Mouse (Mus musculus) liver, embryonic 12.5 days (tissue): Measurements from ENCODE around the gene Myl3. TPM values are rescaled to one million over a fixed set of nuclear protein-coding genes. Genes with fewer than 3 reads are reported as not detected.

ENCODE experiments used
- ATAC-seq: fragments of 200-750 bp; cut with Nextera tagmentation; 2 replicates; pipeline ENCODE4 v1.8.0; 2017; ENCODE audit warnings: moderate number of reproducible peaks, mild to moderate bottlenecking, moderate library complexity
- H3K27ac ChIP-seq: fragments of 300-500 bp; sonication (generic); 2 replicates; pipeline ENCODE4 v1.5.1; 2016; ENCODE audit warnings: mild to moderate bottlenecking
- H3K27me3 ChIP-seq: fragments of 300-500 bp; sonication (generic); replicated peaks from 2 replicates; pipeline ENCODE4 v1.6.1; 2016; ENCODE audit warnings: mild to moderate bottlenecking, moderate library complexity
- H3K36me3 ChIP-seq: fragments of 300-500 bp; sonication (generic); 2 replicates; pipeline ENCODE4 v1.6.1; 2016; ENCODE audit warnings: mild to moderate bottlenecking, moderate library complexity
- H3K4me1 ChIP-seq: fragments of 300-500 bp; sonication (generic); 2 replicates; pipeline ENCODE4 v1.6.1; 2016
- H3K4me2 ChIP-seq: fragments of 300-500 bp; sonication (generic); 2 replicates; pipeline ENCODE4 v1.6.1; 2016; ENCODE audit warnings: mild to moderate bottlenecking, moderate library complexity
- H3K4me3 ChIP-seq: fragments of 300-500 bp; sonication (generic); 2 replicates; pipeline ENCODE4 v1.5.1; 2016; ENCODE audit warnings: mild to moderate bottlenecking, moderate library complexity
- H3K9ac ChIP-seq: fragments of 300-500 bp; sonication (generic); 2 replicates; pipeline ENCODE4 v1.6.1; 2016; ENCODE audit warnings: mild to moderate bottlenecking, moderate library complexity
- H3K9me3 ChIP-seq: fragments of 300-500 bp; sonication (generic); replicated peaks from 2 replicates; pipeline ENCODE4 v1.6.1; 2016; ENCODE audit warnings: mild to moderate bottlenecking, moderate library complexity
- WGBS: fragments of 180-500 bp; shearing (Covaris S2); methylation state at CpG from one replicate; pipeline ENCODE4 v1.1.7; 2016; ENCODE audit not compliant: insufficient replicate concordance; 5-methylcytosine and 5-hydroxymethylcytosine counted together
- polyA plus RNA-seq: library from polyadenylated mRNA; unstranded; fragments of >200 nt; fragmentation: Nextera tagmentation; extraction: Ambion mirVana; gene quantifications from 2 replicates; pipeline ENCODE4 v1.2.1, GENCODE M21; 2016

Gene Myl3
- polyA plus RNA-seq, 1 experiment from 2014 or later, result 0.48 TPM

DNA sequence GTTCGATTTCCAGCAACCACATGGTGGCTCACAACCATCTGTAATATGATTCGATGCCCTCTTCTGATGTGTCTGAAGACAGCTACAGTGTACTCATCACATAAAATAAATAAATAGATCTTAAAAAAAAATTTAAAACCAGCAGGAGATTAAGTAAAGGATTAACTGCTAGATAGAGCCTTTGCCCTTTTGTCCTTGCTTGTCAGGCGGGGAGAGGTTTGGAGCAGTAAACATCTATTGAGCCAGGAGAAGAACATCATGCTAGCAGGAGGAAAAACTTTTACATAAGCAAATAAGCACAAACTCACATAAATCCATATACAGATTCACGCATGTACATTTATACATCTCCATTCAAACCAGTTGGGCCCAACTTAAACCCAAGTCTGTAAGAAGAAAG is 29.1 kb upstream of the Myl3 start:
- no peak overlapping the region for H3K27ac ChIP-seq
- peaks cover 56% of the 10 kb centered on the region for H3K36me3 ChIP-seq
- WGBS, result 87% methylated on average over 4 of the region's 4 CpGs
- no peak overlapping the region for H3K4me3 ChIP-seq
- H3K4me2 ChIP-seq, result no peak overlapping the region
- no peak overlapping the region for H3K9ac ChIP-seq
- H3K9me3 ChIP-seq, result no peaks in the 10 kb centered on the region
- peaks cover 15% of the 10 kb centered on the region for H3K4me1 ChIP-seq
- ATAC-seq, result no peak
- H3K27me3 ChIP-seq, result no peaks in the 10 kb centered on the region

DNA sequence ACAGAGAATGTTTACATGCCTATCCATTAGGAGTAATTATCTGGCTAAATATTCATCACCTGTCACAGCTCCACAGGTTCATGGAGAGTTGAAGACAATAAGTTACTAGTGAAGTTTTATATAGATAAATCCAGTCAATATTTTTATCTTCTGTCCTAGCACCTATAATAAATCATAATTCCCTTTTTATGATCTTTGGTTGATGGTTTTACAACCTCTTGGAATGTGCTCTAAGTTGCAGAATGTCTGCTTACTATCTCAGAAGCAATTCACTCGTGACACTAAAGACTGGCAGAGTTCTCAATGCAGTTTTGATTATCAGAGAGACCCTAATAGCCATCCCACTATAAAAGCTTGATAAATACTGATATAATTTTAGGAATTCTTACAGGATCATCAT is 28.3 kb upstream of the Myl3 start:
- no peaks in the 10 kb centered on the region for H3K9me3 ChIP-seq
- no peak overlapping the region for H3K4me3 ChIP-seq
- H3K27ac ChIP-seq, result no peak overlapping the region
- H3K27me3 ChIP-seq, result no peaks in the 10 kb centered on the region
- peaks cover 15% of the 10 kb centered on the region for H3K4me1 ChIP-seq
- H3K4me2 ChIP-seq, result no peak overlapping the region
- H3K36me3 ChIP-seq, result peaks cover 49% of the 10 kb centered on the region
- no peak overlapping the region for H3K9ac ChIP-seq
- ATAC-seq, result no peak
- 64% methylated on average over 1 of the region's 1 CpGs for WGBS

DNA sequence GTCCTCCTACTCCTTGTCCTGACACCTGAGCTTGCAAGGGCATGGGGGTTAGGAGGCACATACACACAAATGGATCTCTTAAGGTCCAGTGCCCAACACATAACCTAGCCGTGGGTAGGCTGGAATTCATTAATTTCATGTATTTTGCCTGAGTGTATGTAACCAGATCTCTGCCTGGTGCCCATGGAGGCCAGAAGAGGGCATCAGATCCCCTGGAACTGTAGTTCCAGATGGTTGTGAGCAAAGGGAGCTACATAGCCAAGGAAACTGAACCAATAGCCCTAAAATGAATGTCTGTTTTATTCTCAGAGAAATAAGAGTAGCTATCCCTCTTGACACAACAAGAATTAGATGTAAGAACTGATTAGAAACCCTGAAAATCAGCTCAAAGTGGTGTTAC is 26.2 kb upstream of the Myl3 start:
- Histone ChIP-seq H3K4me3 (no peak overlapping the region), H3K27me3 (no peaks in the 10 kb centered on the region), H3K27ac (no peak overlapping the region), H3K9me3 (no peaks in the 10 kb centered on the region), H3K36me3 (peaks cover 43% of the 10 kb centered on the region), H3K4me1 (peaks cover 2% of the 10 kb centered on the region; the same call in 1 of the 2 replicates), H3K4me2 (no peak overlapping the region), H3K9ac (no peak overlapping the region)
- 69% methylated on average over 1 of the region's 1 CpGs for WGBS
- ATAC-seq, result no peak

DNA sequence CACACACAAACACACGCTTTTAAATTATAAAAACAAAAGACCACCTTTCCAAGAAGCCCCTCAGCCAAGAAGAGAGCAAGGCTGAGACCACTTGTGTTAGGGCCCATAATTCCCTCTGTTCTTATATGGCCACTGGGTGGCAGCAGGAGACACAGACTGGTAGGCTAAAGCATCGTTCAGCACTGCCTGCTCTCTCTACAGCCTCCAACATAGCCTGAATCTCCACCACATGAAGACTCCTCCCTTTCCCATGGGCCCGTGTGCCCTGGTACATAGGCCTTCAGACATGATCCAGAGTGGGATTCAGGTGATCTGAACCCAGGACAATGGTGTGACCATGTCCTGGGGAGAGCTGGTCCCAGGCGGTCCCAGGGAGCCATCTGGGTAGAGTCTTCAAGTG is 24.9 kb upstream of the Myl3 start:
- H3K36me3 ChIP-seq, result peaks cover 30% of the 10 kb centered on the region
- H3K4me3 ChIP-seq, result no peak overlapping the region
- H3K9me3 ChIP-seq, result no peaks in the 10 kb centered on the region
- H3K27ac ChIP-seq, result no peak overlapping the region
- no peak overlapping the region for H3K9ac ChIP-seq
- H3K4me2 ChIP-seq, result no peak overlapping the region
- H3K27me3 ChIP-seq, result no peaks in the 10 kb centered on the region
- peak; percentile 31; the same call in 1 of the 2 replicates for ATAC-seq
- no peaks in the 10 kb centered on the region for H3K4me1 ChIP-seq
- 30% methylated on average over 4 of the region's 4 CpGs for WGBS

DNA sequence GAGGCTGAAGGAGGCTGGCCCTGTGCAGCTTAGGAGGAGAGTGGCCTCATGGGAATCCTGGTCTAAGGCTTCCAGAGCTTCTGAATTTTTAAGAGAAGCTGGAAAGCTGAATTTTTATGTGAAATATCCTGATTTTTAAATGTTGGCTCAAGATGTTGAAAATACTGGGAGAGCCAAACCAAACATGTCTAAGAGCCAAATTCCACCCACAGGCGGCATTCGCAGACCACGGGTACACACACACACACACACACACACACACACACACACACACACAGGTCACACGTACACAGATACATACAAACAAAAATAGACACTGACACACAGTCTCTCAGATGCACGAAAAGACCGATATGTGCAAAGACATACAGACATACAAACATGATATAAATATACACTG is 23.6 kb upstream of the Myl3 start:
- H3K9ac ChIP-seq, result no peak overlapping the region
- peaks cover 17% of the 10 kb centered on the region for H3K36me3 ChIP-seq
- H3K9me3 ChIP-seq, result no peaks in the 10 kb centered on the region
- WGBS, result 89% methylated on average over 6 of the region's 6 CpGs
- H3K4me2 ChIP-seq, result no peak overlapping the region
- H3K4me3 ChIP-seq, result no peak overlapping the region
- H3K4me1 ChIP-seq, result no peaks in the 10 kb centered on the region
- no peak for ATAC-seq
- H3K27ac ChIP-seq, result no peak overlapping the region
- H3K27me3 ChIP-seq, result no peaks in the 10 kb centered on the region

DNA sequence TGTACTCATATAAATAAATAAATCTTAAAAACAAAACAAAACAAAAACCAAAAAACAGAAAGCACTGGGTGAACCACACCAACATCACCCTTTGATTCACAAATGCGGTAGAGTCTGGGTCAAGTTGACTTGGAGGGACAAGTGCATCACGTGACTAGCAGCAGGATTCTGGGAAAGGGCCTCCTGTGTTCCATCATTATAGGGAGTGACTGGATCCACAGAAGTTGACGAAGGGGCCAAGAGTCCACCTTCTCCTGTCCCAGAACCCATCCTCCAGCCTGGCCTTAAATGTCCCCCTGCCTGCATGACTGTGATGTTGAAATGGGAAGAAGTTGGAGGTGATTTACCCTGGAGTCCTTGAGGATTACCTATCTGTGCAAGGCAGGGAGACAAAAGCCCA is 22.9 kb upstream of the Myl3 start:
- WGBS, result 72% methylated on average over 3 of the region's 3 CpGs
- no peak for ATAC-seq

DNA sequence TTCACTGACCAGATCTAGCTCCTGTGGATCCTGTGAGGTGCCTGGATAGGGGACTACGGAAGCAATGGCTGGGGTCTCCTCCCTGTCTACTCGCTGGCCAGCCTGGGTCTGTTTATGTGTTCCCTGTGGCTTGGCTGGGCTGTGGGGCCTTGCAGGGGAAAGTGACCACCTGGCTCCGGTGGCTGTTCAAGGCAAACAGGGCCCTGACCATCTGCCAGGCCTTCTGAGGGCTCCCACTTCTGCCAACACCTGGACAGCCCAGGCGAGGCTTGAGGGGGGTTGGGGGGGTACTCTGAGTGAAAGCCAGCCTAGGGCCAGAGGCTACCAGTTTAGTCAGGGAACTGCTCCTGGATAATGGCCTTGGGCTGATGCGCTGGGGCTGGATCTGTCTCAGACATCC is 21.7 kb upstream of the Myl3 start:
- Histone ChIP-seq H3K27me3 (no peaks in the 10 kb centered on the region; the same call in 1 of the 2 replicates), H3K36me3 (peaks cover 18% of the 10 kb centered on the region), H3K9me3 (no peaks in the 10 kb centered on the region), H3K4me1 (no peaks in the 10 kb centered on the region), H3K4me2 (no peak overlapping the region), H3K27ac (no peak overlapping the region), H3K4me3 (no peak overlapping the region), H3K9ac (no peak overlapping the region)
- ATAC-seq, result no peak
- WGBS, result 64% methylated on average over 5 of the region's 5 CpGs

More for the DNA sequence above, 22.9 kb upstream of the Myl3 start:
- Histone ChIP-seq H3K4me1 (no peaks in the 10 kb centered on the region), H3K9ac (no peak overlapping the region), H3K4me3 (no peak overlapping the region), H3K36me3 (peaks cover 18% of the 10 kb centered on the region), H3K27ac (no peak overlapping the region), H3K9me3 (no peaks in the 10 kb centered on the region), H3K27me3 (no peaks in the 10 kb centered on the region), H3K4me2 (no peak overlapping the region)

DNA sequence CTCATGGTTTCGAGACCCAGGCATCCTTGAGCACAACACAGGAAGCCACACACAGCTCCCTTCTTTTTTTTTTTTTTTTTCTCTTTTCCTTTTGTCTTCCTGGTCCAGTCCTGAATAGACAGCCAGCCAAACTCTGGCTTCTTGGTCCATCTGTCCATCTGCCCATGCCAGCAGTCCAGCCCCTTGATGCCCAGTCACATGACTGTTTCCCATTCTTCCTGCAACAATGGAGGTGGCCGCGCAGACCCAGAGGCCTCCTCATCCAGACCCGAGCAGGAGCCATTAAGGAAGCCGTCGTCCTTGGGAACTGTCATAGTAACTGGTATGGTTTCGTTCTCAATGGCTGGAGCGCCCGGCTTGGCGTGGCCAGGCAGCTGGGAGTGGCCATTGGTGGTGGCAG is 19.6 kb upstream of the Myl3 start:
- no peak overlapping the region for H3K4me3 ChIP-seq
- ATAC-seq, result no peak
- no peak overlapping the region for H3K4me2 ChIP-seq
- peaks cover 20% of the 10 kb centered on the region for H3K27me3 ChIP-seq
- H3K4me1 ChIP-seq, result no peaks in the 10 kb centered on the region
- peaks cover 13% of the 10 kb centered on the region for H3K36me3 ChIP-seq
- no peak overlapping the region for H3K27ac ChIP-seq
- H3K9ac ChIP-seq, result no peak overlapping the region
- no peaks in the 10 kb centered on the region for H3K9me3 ChIP-seq
- 70% methylated on average over 10 of the region's 10 CpGs for WGBS

DNA sequence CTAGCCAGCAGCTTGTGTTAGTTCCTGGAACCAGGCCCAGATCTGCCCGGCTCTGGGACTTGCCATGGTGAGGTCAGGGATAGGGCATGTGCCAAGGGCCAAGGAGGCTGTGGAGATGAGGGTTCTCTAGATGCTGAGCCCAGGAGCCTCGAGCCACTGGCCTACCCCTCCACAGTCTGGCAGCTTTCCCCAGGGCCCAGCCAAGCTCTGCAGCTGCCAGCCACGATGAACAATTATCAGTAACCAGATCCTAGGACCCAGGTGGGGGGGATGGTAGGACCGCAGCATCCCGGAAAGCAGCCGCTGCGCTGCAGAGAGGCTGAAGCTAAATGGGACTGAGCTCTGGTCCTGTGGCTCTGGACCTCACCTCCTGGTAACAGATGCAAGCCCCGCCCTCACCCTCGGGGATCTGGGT is 15.9 kb upstream of the Myl3 start:
- no peak overlapping the region for H3K9ac ChIP-seq
- H3K27ac ChIP-seq, result no peak overlapping the region
- no peak for ATAC-seq
- no peaks in the 10 kb centered on the region for H3K4me1 ChIP-seq
- H3K36me3 ChIP-seq, result peaks cover 13% of the 10 kb centered on the region
- no peak overlapping the region for H3K4me2 ChIP-seq
- H3K4me3 ChIP-seq, result no peak overlapping the region
- no peaks in the 10 kb centered on the region for H3K9me3 ChIP-seq
- H3K27me3 ChIP-seq, result peaks cover 56% of the 10 kb centered on the region
- WGBS, result 29% methylated on average over 9 of the region's 9 CpGs

DNA sequence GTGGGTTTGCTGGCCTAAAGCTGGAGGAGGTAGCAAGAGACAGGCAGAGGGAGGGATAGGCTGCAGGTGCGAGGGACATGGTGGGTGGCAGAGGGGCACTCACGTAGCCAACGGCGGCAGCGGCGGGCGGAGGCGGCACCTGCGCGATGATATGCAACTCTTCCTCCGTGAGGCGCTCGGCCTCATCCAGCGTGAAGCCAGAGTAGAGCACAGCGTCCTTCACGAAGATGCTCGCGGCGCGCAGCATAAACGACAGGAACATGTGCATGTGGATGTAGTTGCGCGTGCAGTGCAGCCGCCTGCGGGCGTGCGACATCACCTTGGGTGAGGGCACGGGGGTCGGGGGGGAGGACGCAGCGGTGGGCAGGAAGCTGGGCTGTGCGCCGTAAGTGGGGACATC is 14.8 kb upstream of the Myl3 start:
- no peak overlapping the region for H3K4me2 ChIP-seq
- no peak overlapping the region for H3K27ac ChIP-seq
- H3K4me1 ChIP-seq, result peaks cover 2% of the 10 kb centered on the region; the same call in 1 of the 2 replicates
- 26% methylated on average over 33 of the region's 33 CpGs for WGBS
- H3K9ac ChIP-seq, result no peak overlapping the region
- H3K36me3 ChIP-seq, result peaks cover 13% of the 10 kb centered on the region
- peaks cover 68% of the 10 kb centered on the region for H3K27me3 ChIP-seq
- no peaks in the 10 kb centered on the region for H3K9me3 ChIP-seq
- no peak overlapping the region for H3K4me3 ChIP-seq
- ATAC-seq, result no peak

DNA sequence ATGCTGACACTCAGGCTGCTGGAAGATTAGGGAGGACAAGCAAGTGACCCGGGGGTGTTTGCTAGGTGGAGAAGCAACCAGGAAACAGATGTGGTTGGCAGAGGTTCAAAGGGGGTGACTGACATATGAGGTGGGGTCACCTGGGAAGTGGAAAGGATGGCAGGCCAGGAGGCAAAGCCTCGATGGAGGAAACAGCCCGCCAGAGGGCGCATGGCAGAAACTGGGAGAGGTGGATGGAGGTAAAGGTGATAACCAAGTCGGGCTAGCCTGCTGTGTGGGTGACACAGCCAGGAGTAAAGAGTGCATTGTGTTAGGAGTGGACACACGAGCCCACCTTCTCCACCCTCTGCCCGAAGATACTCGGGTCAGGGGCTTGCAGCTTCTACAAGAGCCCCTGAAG is 11.8 kb upstream of the Myl3 start:
- ATAC-seq, result no peak
- Histone ChIP-seq H3K27ac (no peak overlapping the region), H3K27me3 (peaks cover 89% of the 10 kb centered on the region), H3K36me3 (no peaks in the 10 kb centered on the region), H3K4me1 (peaks cover 19% of the 10 kb centered on the region), H3K9ac (no peak overlapping the region), H3K9me3 (no peaks in the 10 kb centered on the region), H3K4me3 (no peak overlapping the region), H3K4me2 (no peak overlapping the region)
- 18% methylated on average over 8 of the region's 8 CpGs for WGBS

DNA sequence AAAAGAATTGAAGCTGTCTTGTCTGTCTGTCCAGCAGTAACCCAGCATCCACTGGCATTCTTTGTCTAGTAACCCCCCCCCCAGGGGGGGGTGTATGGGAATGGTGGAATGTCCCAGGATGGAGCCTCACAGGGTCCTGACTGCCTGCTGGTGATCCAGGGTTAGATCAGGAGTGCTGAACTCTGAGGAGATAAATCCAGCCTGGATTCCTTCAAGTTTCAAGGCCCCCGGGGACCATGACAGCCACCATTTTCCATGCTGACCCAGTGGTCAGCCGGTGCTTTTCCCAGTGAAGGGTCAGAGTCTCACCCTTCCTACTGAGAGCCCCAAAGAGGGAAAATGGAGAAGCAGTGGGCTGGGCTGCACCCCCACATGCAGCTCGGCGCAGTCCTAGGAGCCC is 9.8 kb upstream of the Myl3 start:
- no peaks in the 10 kb centered on the region for H3K9me3 ChIP-seq
- peaks cover 19% of the 10 kb centered on the region for H3K4me1 ChIP-seq
- WGBS, result 51% methylated on average over 4 of the region's 4 CpGs
- H3K9ac ChIP-seq, result no peak overlapping the region
- no peaks in the 10 kb centered on the region for H3K36me3 ChIP-seq
- no peak; the same call in 1 of the 2 replicates for ATAC-seq
- peak overlapping the region; percentile 75 for H3K4me2 ChIP-seq
- no peak overlapping the region for H3K4me3 ChIP-seq
- peaks cover 91% of the 10 kb centered on the region for H3K27me3 ChIP-seq
- no peak overlapping the region for H3K27ac ChIP-seq

DNA sequence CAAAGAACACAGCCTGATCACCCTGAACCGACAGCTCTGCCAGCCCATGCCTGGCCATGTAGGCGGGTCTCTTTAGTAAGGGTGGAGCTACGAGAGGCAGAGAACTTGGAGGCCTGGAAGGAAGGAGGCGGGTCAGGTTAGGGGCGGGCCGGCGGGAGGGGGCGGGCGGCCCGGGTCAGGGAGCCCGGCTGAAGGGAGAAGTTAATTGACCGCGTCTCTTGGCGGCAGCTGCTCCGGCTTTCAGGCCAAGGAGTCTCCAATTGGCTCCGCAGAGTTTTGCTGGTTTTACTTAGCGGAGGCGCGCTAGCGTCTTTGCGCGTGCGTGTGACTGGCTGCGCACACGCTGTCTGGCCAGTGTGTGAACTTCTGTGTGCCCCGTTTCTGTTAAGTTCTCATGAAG is 9.0 kb upstream of the Myl3 start:
- ATAC-seq, result peak; percentile 84
- peak overlapping the region; percentile 46; the same call in 1 of the 2 replicates for H3K27ac ChIP-seq
- no peaks in the 10 kb centered on the region for H3K9me3 ChIP-seq
- peak overlapping the region; percentile 49 for H3K4me3 ChIP-seq
- no peaks in the 10 kb centered on the region for H3K36me3 ChIP-seq
- under 1% methylated on average over 26 of the region's 26 CpGs for WGBS
- peaks cover 19% of the 10 kb centered on the region for H3K4me1 ChIP-seq
- H3K27me3 ChIP-seq, result peaks cover 91% of the 10 kb centered on the region
- peak overlapping the region; percentile 56 for H3K9ac ChIP-seq
- H3K4me2 ChIP-seq, result peak overlapping the region; percentile 75
